Mouse (Mus musculus) bone marrow macrophage, adult 2 months (primary cell): ENCODE results near the gene Raver1.

Source experiments
- CTCF ChIP-seq: IDR thresholded peaks from 2 replicates; pipeline ENCODE4 v1.5.1; 2012; ENCODE audit warnings: low read depth, mild to moderate bottlenecking, low read length, moderate library complexity
- POLR2A ChIP-seq: IDR thresholded peaks from 2 replicates; pipeline ENCODE4 v1.6.1; 2012; ENCODE audit warnings: mild to moderate bottlenecking, low read depth, low read length, borderline replicate concordance

DNA sequence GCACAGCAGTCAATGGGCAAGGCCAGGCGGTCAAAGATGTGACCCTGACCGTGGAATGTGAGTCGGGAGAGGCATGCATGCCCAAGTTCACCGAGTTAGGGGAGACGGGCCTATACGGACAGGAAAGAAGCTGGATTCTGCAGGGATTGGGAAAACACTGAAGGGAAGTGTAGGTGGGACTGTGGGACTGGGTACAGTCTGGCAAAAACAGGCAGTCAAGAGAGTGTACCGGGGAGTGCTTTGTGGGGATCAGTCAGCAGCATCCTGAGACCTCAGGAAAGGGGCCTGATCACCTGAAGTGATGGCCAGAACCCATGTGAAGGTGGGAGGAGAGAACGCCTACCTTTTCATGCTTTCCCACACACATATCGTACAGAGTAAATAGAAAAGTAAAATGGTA lies 56.2 kb downstream of the Raver1 start:
- TF ChIP-seq POLR2A, result no peak
- no peak for TF ChIP-seq CTCF
